Mouse (Mus musculus) limb, embryonic 14.5 days (tissue): Measurements from ENCODE around the gene Dnah5. TPM values are rescaled to one million over a fixed set of nuclear protein-coding genes. Genes with fewer than 3 reads are reported as not detected.
"Not testable (repeated sequence)": the region's sequence is repeated elsewhere in the genome, so short reads cannot be mapped to it uniquely, and the experiment has no call there.

Experiments
- ATAC-seq: fragments of 200-750 bp; cut with Nextera tagmentation; 2 replicates; pipeline ENCODE4 v1.8.0; 2017; ENCODE audit warnings: low read depth, moderate number of reproducible peaks, moderate TSS enrichment; ENCODE audit not compliant: low FRiP score
- DNase-seq: peaks from one replicate; pipeline ENCODE4 v3.0.0-alpha.2; 2015; ENCODE audit warnings: low spot score
- H3K27ac ChIP-seq: fragments of 300-500 bp; sonication (generic); replicated peaks from 2 replicates; pipeline ENCODE4 v1.5.1; 2014; ENCODE audit warnings: low read depth, mild to moderate bottlenecking, low read length, moderate library complexity, mixed read lengths
- H3K27me3 ChIP-seq: fragments of 300-500 bp; sonication (generic); 2 replicates; pipeline ENCODE4 v1.6.1; 2014; ENCODE audit warnings: low read length, mixed read lengths; ENCODE audit not compliant: control insufficient read depth, insufficient read depth
- H3K36me3 ChIP-seq: fragments of 300-500 bp; sonication (generic); 2 replicates; pipeline ENCODE4 v1.6.1; 2014; ENCODE audit warnings: mild to moderate bottlenecking, low read length, moderate library complexity, mixed read lengths; ENCODE audit not compliant: control insufficient read depth, insufficient read depth
- H3K4me1 ChIP-seq: fragments of 300-500 bp; sonication (generic); 2 replicates; pipeline ENCODE4 v1.6.1; 2014; ENCODE audit warnings: antibody characterized with exemption, low read length, mixed read lengths; ENCODE audit not compliant: control insufficient read depth, insufficient read depth
- H3K4me2 ChIP-seq: fragments of 300-500 bp; sonication (generic); replicated peaks from 2 replicates; pipeline ENCODE4 v1.6.1; 2014; ENCODE audit warnings: low read depth, mild to moderate bottlenecking, low read length, moderate library complexity; ENCODE audit not compliant: severe bottlenecking
- H3K4me3 ChIP-seq: fragments of 300-500 bp; sonication (generic); replicated peaks from 2 replicates; pipeline ENCODE4 v1.5.1; 2014; ENCODE audit warnings: low read length
- H3K9ac ChIP-seq: fragments of 300-500 bp; sonication (generic); 2 replicates; pipeline ENCODE4 v1.6.1; 2014; ENCODE audit warnings: mild to moderate bottlenecking, low read depth, low read length, moderate library complexity; ENCODE audit not compliant: severe bottlenecking
- H3K9me3 ChIP-seq: fragments of 300-500 bp; sonication (generic); 2 replicates; pipeline ENCODE4 v1.6.1; 2016; ENCODE audit warnings: low read length; ENCODE audit not compliant: control insufficient read depth
- POLR2A ChIP-seq: fragments of 200-500 bp; IDR thresholded peaks from 2 replicates; pipeline ENCODE4 v1.8.0; 2012; ENCODE audit warnings: inconsistent platforms, mild to moderate bottlenecking, moderate library complexity, borderline replicate concordance; ENCODE audit not compliant: insufficient read depth, insufficient read length; ENCODE audit errors: extremely low read depth
- WGBS: fragments of 180-500 bp; shearing (Covaris S2); extraction: QIAGEN DNeasy Blood & Tissue Kit; methylation state at CpG from one replicate; pipeline ENCODE4 v1.1.7; 2014; 5-methylcytosine and 5-hydroxymethylcytosine counted together
- polyA plus RNA-seq, 2 experiments: library from polyadenylated mRNA; depleted of rRNA in 1 of 2; stranded (reverse) in 1 of 2; unstranded in 1 of 2; fragments of >200 nt; fragmentation: Nextera tagmentation in 1 of 2; extraction: Ambion mirVana in 1 of 2; gene quantifications; 2 replicates each; pipeline versions ENCODE4 v1.2.1 to v1.2.3; 2012 to 2014

Dnah5 gene
- polyA plus RNA-seq, 2 experiments = 0.05 to 0.10 TPM

GRCm38 (mm10) chr15:28371506-28371905 lies 168.0 kb downstream of the Dnah5 start:
- no peaks in the 10 kb centered on the region for H3K4me1 ChIP-seq
- H3K27ac ChIP-seq = no peak overlapping the region
- TF ChIP-seq POLR2A = no peak
- no peaks in the 10 kb centered on the region for H3K36me3 ChIP-seq
- WGBS = 37% methylated on average over 2 of the region's 2 CpGs
- H3K9me3 ChIP-seq = no peaks in the 10 kb centered on the region
- H3K27me3 ChIP-seq = no peaks in the 10 kb centered on the region
- no peak overlapping the region for H3K4me3 ChIP-seq
- no peak overlapping the region for H3K9ac ChIP-seq
- ATAC-seq (no peak), DNase-seq (no peak)
- no peak overlapping the region for H3K4me2 ChIP-seq

- Histone ChIP-seq H3K4me3 (no peak overlapping the region), H3K4me1 (no peaks in the 10 kb centered on the region), H3K9me3 (no peaks in the 10 kb centered on the region), H3K27ac (no peak overlapping the region), H3K9ac (no peak overlapping the region), H3K27me3 (no peaks in the 10 kb centered on the region), H3K36me3 (no peaks in the 10 kb centered on the region), H3K4me2 (no peak overlapping the region)
- no peak for TF ChIP-seq POLR2A
- DNase-seq (no peak), ATAC-seq (no peak)
- 72% methylated on average over 1 of the region's 1 CpGs for WGBS
These were observed 170.8 kb downstream of the Dnah5 start for GRCm38 (mm10) chr15:28374394-28374793.

- Histone ChIP-seq H3K4me2 (no peak overlapping the region), H3K9me3 (no peaks in the 10 kb centered on the region), H3K27ac (no peak overlapping the region), H3K36me3 (no peaks in the 10 kb centered on the region), H3K4me1 (no peaks in the 10 kb centered on the region), H3K27me3 (no peaks in the 10 kb centered on the region), H3K4me3 (no peak overlapping the region), H3K9ac (no peak overlapping the region)
- DNase-seq (no peak), ATAC-seq (no peak)
- WGBS = 75% methylated on average over 3 of the region's 3 CpGs
- no peak for TF ChIP-seq POLR2A
These were observed 177.4 kb downstream of the Dnah5 start for GRCm38 (mm10) chr15:28380909-28381308.

GRCm38 (mm10) chr15:28393723-28394122 lies 190.2 kb downstream of the Dnah5 start:
- not testable (repeated sequence) for ATAC-seq, H3K4me2 ChIP-seq, H3K27me3 ChIP-seq, DNase-seq, H3K9me3 ChIP-seq, H3K4me1 ChIP-seq, H3K27ac ChIP-seq, H3K36me3 ChIP-seq, H3K9ac ChIP-seq, H3K4me3 ChIP-seq

- DNase-seq (no peak), ATAC-seq (no peak)
- no peaks in the 10 kb centered on the region for H3K36me3 ChIP-seq
- TF ChIP-seq POLR2A = no peak
- 78% methylated on average over 4 of the region's 4 CpGs for WGBS
- no peaks in the 10 kb centered on the region for H3K9me3 ChIP-seq
- no peak overlapping the region for H3K4me3 ChIP-seq
- no peak overlapping the region for H3K9ac ChIP-seq
- H3K4me2 ChIP-seq = no peak overlapping the region
- no peak overlapping the region for H3K27ac ChIP-seq
- H3K27me3 ChIP-seq = no peaks in the 10 kb centered on the region
- H3K4me1 ChIP-seq = no peaks in the 10 kb centered on the region
These were observed 191.9 kb downstream of the Dnah5 start for GRCm38 (mm10) chr15:28395481-28395880.

- Histone ChIP-seq H3K27me3 (no peaks in the 10 kb centered on the region), H3K9ac (no peak overlapping the region), H3K36me3 (no peaks in the 10 kb centered on the region), H3K4me3 (no peak overlapping the region), H3K27ac (no peak overlapping the region), H3K4me1 (no peaks in the 10 kb centered on the region), H3K9me3 (no peaks in the 10 kb centered on the region), H3K4me2 (no peak overlapping the region)
- no peak for DNase-seq
- WGBS = 87% methylated on average over 1 of the region's 1 CpGs
- no peak for ATAC-seq
- no peak for TF ChIP-seq POLR2A
These were observed 194.9 kb downstream of the Dnah5 start for GRCm38 (mm10) chr15:28398472-28398871.
